In the genomic region with DNA sequence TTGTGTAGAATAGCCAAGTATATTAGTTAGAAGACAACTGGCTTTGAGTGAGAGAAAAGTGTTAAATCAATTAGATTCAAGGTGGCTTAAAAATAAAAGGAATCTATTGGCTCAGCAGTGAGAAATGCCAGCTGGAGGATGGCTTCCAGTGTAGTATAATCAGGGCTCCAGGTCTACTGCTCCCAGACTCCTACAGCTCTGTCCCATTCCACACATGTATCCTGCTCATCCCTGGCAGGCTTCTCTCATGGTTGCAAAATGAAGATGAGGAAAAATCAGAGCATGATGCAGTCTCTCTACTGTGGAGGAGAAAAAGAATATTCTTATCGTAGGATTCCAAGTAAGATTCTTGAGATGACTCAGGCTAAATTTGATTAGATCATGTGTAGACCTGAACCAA, we compare ENCODE assay signal across 12 mouse cellular contexts.
DNase-seq lines count a peak whose midpoint lies in the region.
"Had no signal": no experiment of that assay in that cellular context is flagged by ENCODE, and none has a peak within 500 bp of the region (broad histone marks: within the 10 kb centered on the region; RNA-seq: fewer than 3 reads in every experiment).

No protein-coding gene starts in this region.

- DNase-seq in cerebellum, adult 9-10 months: peak; percentile 33
- no peak for DNase-seq in cerebellum, adult 11-12 months
- peak; percentile 50 for DNase-seq in brain, adult 2 months (ENCODE audit: low read depth, low spot score)
- peak; percentile 56 to 67 for DNase-seq in cerebellum, postnatal 10 days
- no peak for DNase-seq in layer of hippocampus, adult 9-10 months (ENCODE audit: low spot score)
- no peak for DNase-seq in kidney, adult 8-10 months
- DNase-seq: adrenal gland, adult 8-10 months; adrenal gland, postnatal 25 days; forebrain, postnatal 0 days; gastrocnemius, adult 2 months; gastrocnemius, postnatal 14 days; heart, adult 11 months had no signal

Comparison
In these comparisons a context has a peak if more than half of its experiments do, and no peak if none do; other contexts are left out.
1. DNase-seq: peak in cerebellum, adult 9-10 months (single experiment), brain, adult 2 months (single experiment) and cerebellum, postnatal 10 days (2 of 2); none in cerebellum, adult 11-12 months (single experiment), layer of hippocampus, adult 9-10 months (single experiment) and kidney, adult 8-10 months (0 of 2).